Mouse (Mus musculus) spleen, adult 2 months (tissue): ENCODE measurements around the gene Syne3. TPM values are rescaled to one million over a fixed set of nuclear protein-coding genes. Genes with fewer than 3 reads are reported as not detected.

Experiments used
- DNase-seq, 2 experiments: peaks; one replicate each; pipeline versions ENCODE4 v3.0.0 to v3.0.0-alpha.2; 2012 to 2021; ENCODE audit warnings: low spot score in 2 of 2, low read depth in 1 of 2
- H3K27ac ChIP-seq: fragments of 200-500 bp; 2 replicates; pipeline ENCODE4 v1.5.1; 2012; ENCODE audit warnings: low read length, inconsistent platforms; ENCODE audit not compliant: insufficient read depth
- H3K27me3 ChIP-seq: fragments of 200-500 bp; 2 replicates; pipeline ENCODE4 v1.6.1; 2012; ENCODE audit warnings: mild to moderate bottlenecking, moderate library complexity, low read length, inconsistent platforms; ENCODE audit not compliant: control insufficient read depth, insufficient read depth
- H3K36me3 ChIP-seq: fragments of 200-500 bp; 2 replicates; pipeline ENCODE4 v1.6.1; 2012; ENCODE audit warnings: mild to moderate bottlenecking, low read length, inconsistent platforms; ENCODE audit not compliant: control insufficient read depth, insufficient read depth
- H3K4me1 ChIP-seq: fragments of 200-500 bp; 2 replicates; pipeline ENCODE4 v1.6.1; 2011; ENCODE audit warnings: inconsistent platforms; ENCODE audit not compliant: control insufficient read depth, insufficient read depth, insufficient read length
- H3K4me3 ChIP-seq: fragments of 200-500 bp; 2 replicates; pipeline ENCODE4 v1.5.1; 2011; ENCODE audit warnings: mild to moderate bottlenecking, inconsistent platforms; ENCODE audit not compliant: insufficient read depth, insufficient read length; ENCODE audit errors: extremely low read depth
- CTCF ChIP-seq: fragments of 200-500 bp; IDR thresholded peaks from 2 replicates; pipeline ENCODE4 v1.5.1; 2011; ENCODE audit warnings: mild to moderate bottlenecking, inconsistent platforms; ENCODE audit not compliant: insufficient read depth, insufficient read length, insufficient replicate concordance; ENCODE audit errors: extremely low read depth
- POLR2A ChIP-seq: fragments of 200-500 bp; IDR thresholded peaks from 2 replicates; pipeline ENCODE4 v1.6.1; 2011; ENCODE audit warnings: low read depth, low read length, inconsistent platforms
- WGBS: fragments of 180-500 bp; shearing (Covaris S2); methylation state at CpG from one replicate; pipeline ENCODE4 v1.1.7; 2018; 5-methylcytosine and 5-hydroxymethylcytosine counted together
- polyA plus RNA-seq: library from polyadenylated mRNA; depleted of rRNA; stranded (reverse); fragments of >200 nt; gene quantifications from 2 replicates; pipeline ENCODE4 v1.2.3, GENCODE M21; 2012

Gene Syne3
- polyA plus RNA-seq, 1 experiment, result 5.4 TPM

DNA sequence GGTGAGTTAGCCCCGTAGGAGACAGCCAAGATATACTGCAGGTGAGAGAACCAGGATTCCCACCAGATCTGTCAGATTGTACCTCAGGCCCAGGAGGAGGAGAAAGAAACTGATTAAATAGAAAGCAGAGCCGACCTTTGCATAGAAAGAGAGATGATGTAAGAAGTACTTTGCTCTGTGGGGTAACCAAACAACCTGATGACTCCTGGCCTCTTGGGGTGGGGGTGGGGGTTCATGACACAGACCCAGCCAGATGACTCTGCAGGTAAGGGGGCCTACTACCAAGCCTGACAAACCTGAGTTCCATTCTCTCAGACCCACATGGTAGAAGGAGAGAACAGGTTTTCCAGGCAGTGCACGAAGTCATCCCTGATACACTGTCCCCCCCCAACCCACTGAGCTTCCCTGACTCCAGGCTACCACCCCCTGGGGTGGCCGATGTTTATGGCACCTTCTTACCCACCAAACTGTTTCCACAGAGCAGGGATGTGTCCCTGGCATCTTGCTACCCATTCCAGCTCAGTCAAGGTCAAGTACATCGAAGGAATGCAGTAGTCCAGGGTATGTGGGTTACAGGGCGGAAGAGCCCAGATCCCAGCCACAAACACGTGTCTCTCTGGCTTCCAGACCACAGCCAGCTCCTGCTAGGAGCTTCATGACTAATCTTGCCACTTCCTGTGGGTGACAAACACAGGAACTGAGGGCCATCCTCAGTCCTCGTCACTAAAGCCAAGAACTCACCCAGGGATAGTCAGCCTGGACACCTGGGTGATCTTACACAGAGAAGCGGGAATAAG is 8.9 kb downstream of the Syne3 start:
- H3K27ac ChIP-seq, result no peak overlapping the region
- DNase-seq, result no peak
- H3K27me3 ChIP-seq, result no peaks in the 10 kb centered on the region
- TF ChIP-seq CTCF (no peak), POLR2A (no peak)
- 41% methylated on average over 9 of the region's 9 CpGs for WGBS
- H3K4me3 ChIP-seq, result no peak overlapping the region
- H3K4me1 ChIP-seq, result peaks cover 47% of the 10 kb centered on the region
- H3K36me3 ChIP-seq, result no peaks in the 10 kb centered on the region

- Histone ChIP-seq H3K4me3 (no peak overlapping the region), H3K27me3 (no peaks in the 10 kb centered on the region), H3K36me3 (no peaks in the 10 kb centered on the region), H3K4me1 (peaks cover 47% of the 10 kb centered on the region), H3K27ac (no peak overlapping the region)
- no peak for TF ChIP-seq CTCF
- TF ChIP-seq POLR2A, result no peak
- 37% methylated on average over 8 of the region's 8 CpGs for WGBS
- DNase-seq, result no peak
Observed at GRCm38 (mm10) chr12:104999171-104999570, 10.4 kb downstream of the Syne3 start.

DNA sequence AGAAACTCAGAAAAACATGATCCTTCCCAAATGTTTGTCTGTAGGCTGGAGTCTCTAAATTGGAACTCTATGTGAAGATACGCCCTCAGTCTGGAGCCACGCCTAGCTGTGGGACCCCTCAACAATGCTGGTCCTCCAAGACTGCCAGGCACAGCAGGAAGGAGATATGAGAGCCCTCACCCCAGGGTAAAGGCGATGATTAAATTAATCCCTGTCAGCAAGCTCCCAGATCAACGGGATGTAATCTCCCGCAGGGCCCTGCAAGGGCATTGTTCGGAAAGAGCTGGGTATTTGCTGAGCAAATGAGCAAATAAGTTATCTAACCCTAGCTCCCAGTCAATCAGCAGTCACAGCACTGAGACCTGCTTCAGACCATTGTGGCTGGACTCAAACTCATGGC is 11.1 kb downstream of the Syne3 start:
- Histone ChIP-seq H3K27me3 (no peaks in the 10 kb centered on the region), H3K4me3 (no peak overlapping the region), H3K27ac (no peak overlapping the region), H3K36me3 (no peaks in the 10 kb centered on the region), H3K4me1 (peaks cover 41% of the 10 kb centered on the region)
- TF ChIP-seq POLR2A (no peak), CTCF (no peak)
- no peak for DNase-seq
- 87% methylated on average over 6 of the region's 6 CpGs for WGBS

DNA sequence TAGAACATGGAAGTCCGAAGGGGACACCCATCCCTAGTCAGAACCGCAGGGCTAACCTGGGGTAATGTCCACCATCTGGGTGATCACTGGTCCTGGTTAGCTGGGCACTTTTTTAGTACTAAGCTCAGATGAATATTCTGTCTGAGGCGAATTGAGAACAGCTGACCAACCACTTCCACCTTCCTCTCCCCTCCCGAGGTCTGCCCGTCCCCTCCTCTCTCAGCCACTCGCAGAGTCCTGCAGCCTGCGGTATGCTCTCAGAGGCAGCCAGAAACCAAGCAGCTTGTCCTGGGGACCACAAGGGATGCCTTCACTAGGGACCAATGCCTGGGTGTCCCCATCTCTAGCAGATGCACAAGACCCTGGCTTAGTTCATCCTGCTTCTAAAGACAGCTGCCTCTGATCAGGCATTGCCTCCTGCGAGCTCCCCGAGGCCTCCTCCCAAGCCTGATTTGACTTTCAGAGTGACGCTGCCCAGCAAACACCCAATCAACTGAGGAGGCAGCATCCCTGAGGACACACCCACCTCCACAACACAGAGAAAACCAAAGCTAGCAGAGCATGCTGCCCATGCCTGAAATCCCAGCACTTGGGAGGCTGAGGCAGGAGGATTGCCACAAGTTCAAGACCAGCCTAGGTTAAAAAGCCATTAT is 11.8 kb downstream of the Syne3 start:
- peaks cover 38% of the 10 kb centered on the region for H3K4me1 ChIP-seq
- DNase-seq, result no peak

GRCm38 (mm10) chr12:104997159-104997558 is 12.4 kb downstream of the Syne3 start:
- TF ChIP-seq POLR2A (no peak), CTCF (no peak)
- no peaks in the 10 kb centered on the region for H3K36me3 ChIP-seq
- no peak overlapping the region for H3K4me3 ChIP-seq
- no peak for DNase-seq
- no peaks in the 10 kb centered on the region for H3K27me3 ChIP-seq
- WGBS, result 58% methylated on average over 10 of the region's 10 CpGs
- H3K4me1 ChIP-seq, result peaks cover 38% of the 10 kb centered on the region
- H3K27ac ChIP-seq, result no peak overlapping the region

More for the DNA sequence above, 11.8 kb downstream of the Syne3 start:
- 33% methylated on average over 10 of the region's 10 CpGs for WGBS
- Histone ChIP-seq H3K36me3 (no peaks in the 10 kb centered on the region), H3K27me3 (no peaks in the 10 kb centered on the region), H3K27ac (peak overlapping the region; percentile 17; the same call in 1 of the 2 replicates), H3K4me3 (no peak overlapping the region)
- TF ChIP-seq POLR2A (no peak), CTCF (no peak)

GRCm38 (mm10) chr12:104996012-104996728 is 13.4 kb downstream of the Syne3 start:
- no peaks in the 10 kb centered on the region for H3K36me3 ChIP-seq
- WGBS, result 70% methylated on average over 9 of the region's 9 CpGs
- no peaks in the 10 kb centered on the region for H3K27me3 ChIP-seq
- H3K4me1 ChIP-seq, result peaks cover 33% of the 10 kb centered on the region
- no peak overlapping the region for H3K4me3 ChIP-seq
- no peak overlapping the region for H3K27ac ChIP-seq
- no peak for TF ChIP-seq CTCF
- no peak for TF ChIP-seq POLR2A
- DNase-seq, result no peak
